Mouse (Mus musculus): ENCODE results near the gene Usp38. TPM values are rescaled to one million over a fixed set of nuclear protein-coding genes. Genes with fewer than 3 reads are reported as not detected.
"Not testable (repeated sequence)": the region's sequence is repeated elsewhere in the genome, so short reads cannot be mapped to it uniquely, and the experiment has no call there.

Usp38 gene
- 10 to 100 TPM; 25.3 to 25.4 TPM for total RNA-seq (2021)

DNA sequence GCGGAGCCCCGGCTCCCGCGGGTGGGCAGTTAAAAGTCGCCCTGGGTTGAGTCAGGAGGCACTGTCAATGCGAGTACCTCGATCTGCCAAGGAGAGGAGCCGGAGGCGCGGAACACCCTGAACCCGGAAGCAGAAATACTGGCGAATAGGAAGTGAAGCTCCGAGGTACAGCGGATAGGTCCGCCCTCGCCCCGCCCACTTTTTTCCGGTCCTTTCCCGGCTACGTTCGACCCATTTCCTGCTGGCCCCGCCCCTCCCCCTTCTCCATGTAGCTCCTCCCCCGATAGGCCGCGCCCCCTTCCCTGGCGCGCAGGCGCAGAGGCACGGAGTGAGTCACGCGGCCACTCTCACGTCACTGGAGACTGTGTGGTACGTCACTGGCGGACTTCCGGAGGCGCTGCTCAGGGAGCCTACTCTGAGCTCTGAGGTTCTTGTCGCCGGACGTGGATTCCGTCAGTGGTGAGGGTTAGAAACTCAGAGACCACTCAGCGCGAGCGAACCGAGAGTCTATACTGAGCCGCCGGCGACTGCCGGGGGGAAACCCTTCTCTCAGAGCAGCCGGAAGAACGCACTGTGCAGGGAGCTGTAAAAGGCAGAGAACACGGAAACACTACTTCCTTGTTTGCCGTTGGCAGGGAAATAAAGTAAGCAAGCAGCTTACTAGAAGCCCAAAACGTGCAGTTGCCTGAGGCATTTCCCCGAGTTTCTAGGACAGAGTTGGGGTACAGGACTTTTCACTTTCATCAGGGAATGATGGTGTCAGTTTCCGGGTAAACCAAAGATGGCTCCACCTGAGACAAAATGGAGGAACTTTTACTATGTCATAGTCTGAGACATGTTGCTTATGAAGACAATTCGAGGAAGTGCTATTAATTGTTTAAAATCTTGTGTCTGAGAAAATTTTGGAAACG, at the start of gene Usp38:
Gene Usp38, minus strand, starts transcription at position 140 of the 911 bp plus-strand sequence.
- peak; percentile 98 to 99 for DNase-seq

DNA sequence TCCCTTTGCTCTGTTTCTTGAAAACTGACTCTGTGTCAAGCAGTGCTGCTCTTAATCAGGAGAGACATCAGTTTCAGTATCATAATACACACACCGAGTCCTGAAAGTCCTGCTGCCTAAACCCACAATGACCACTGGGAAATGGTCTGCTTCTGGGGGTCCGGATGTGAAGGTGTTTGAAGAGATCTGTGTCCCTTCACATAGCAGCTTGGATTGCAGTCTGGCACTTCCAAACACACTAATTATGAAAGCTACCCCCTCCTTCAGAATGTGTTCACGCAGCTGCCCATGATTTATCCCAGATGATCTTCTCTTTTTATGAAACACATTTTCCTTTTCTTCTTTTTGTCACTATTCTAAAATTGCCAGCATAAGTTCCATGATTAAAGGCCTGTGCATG, 47.8 kb upstream of the Usp38 start:
- peak in 1 of 2 experiments; percentile 18 for DNase-seq

DNA sequence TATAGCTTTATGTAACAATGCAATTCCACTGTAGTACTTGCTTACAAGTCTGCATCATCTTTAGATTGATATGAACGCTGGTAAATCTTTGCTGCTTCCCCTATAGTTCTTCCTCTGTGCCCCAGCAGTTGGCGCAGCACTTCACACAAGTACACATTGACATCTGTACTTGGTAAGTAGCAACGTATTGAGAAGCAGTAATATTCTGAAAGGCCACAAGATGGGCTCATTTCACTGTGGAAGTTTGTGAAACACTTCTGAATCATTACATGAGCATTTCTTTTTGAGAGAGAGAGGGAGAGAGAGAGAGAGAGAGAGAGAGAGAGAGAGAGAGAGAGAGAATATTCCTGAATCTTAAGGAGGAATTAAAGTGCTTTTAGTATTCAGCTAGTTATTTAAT, 47.2 kb upstream of the Usp38 start:
- no peak for DNase-seq

- DNase-seq, result no peak
Observed at GRCm38 (mm10) chr8:81044201-81044600, 29.5 kb upstream of the Usp38 start.

GRCm38 (mm10) chr8:81027991-81028390, 13.3 kb upstream of the Usp38 start:
- DNase-seq, result peak in 1 of 2 experiments; percentile 15

GRCm38 (mm10) chr8:81017548-81017947, 2.8 kb upstream of the Usp38 start:
- DNase-seq, result not testable (repeated sequence)

- DNase-seq, result peak in 1 of 2 experiments; percentile 20
Observed at GRCm38 (mm10) chr8:81013811-81014530, 757 bp downstream of the Usp38 start.

- no peak for DNase-seq
Observed at GRCm38 (mm10) chr8:81012699-81013098, 2.0 kb downstream of the Usp38 start.

GRCm38 (mm10) chr8:81012031-81012560, 2.6 kb downstream of the Usp38 start:
- DNase-seq, result no peak

- DNase-seq, result no peak
Observed at GRCm38 (mm10) chr8:81010386-81010785, 4.3 kb downstream of the Usp38 start.

GRCm38 (mm10) chr8:81005114-81005513, 9.6 kb downstream of the Usp38 start:
- DNase-seq, result no peak

- DNase-seq, result no peak
Observed at GRCm38 (mm10) chr8:80996632-80997031, 18.1 kb downstream of the Usp38 start.

DNA sequence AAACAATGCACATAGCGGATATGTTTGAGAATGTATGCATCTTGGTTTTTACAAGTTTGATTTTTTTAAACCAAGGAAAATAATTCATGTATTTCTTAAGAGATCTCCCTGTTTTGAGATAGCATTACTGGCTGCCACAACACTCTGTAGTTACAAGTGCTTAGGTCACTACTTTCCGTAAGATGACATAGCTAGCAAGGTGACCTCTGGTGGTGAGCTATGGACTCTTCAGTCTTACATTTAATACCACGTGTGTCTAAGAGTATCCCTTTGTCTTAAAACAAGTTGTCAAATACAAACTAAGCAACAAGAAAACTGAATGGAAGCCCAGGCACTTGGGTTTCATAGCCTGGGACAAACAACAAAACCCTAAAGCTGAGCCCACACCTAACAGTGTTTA, 22.8 kb downstream of the Usp38 start:
- DNase-seq, result no peak

DNA sequence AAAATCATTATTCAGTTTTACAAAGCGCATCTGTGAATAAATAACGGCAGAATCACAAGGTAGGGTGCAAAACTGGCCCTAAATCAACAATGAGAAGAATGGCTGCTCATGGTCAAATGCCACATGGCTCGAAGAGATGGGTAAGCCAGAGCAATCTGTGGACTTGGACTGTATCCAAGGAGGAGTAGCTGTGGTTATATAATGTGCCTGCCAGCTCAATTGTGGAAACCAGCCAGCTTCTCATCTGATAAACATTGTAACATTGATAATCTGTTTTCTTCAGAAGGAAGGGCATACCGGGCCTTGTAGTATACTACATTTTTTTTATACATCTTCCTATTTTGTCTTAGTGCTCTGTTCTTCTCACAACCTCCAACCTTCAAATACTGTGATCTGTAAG, 31.9 kb downstream of the Usp38 start:
- DNase-seq, result peak; percentile 12 to 25

DNA sequence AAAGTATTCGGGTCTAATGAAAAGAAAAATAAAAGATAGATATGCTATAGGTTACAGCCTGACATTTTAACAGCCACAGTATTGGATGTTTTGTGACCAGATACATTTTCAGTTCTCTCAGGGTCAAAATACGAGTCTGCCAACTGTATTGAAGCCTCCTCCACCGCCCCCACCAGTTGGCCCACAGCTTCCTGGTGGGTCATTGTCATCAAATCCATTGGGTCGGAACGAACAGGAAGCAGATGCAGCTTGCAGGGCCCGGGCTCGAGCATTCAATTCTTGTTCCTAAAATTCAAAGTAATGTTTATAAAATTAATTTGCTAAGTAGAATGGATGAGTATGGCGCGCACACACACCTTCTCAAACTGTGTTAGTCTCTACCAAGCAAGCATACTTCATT, 33.0 kb downstream of the Usp38 start:
- no peak for DNase-seq

- no peak for DNase-seq
Observed at GRCm38 (mm10) chr8:80980063-80980462, 34.7 kb downstream of the Usp38 start.

DNA sequence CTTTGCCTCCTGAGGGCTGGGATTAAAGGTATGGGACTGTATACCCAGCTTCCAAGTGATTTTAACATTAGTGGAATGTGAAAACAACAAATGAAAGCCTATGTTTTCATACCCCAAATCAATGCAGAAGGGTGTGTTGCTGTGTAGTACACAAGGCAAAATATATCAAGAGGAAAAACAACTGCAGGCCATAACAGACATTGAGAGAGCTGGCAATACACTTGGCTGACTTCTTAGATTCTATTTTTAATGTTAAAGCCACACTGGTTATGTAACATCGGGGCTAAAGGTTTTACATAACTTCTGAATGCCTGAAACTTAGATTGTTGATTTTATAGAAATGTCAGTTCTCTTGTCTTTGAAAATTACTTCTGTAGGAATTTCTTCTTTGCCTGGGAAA, 37.5 kb downstream of the Usp38 start:
- DNase-seq, result no peak

DNA sequence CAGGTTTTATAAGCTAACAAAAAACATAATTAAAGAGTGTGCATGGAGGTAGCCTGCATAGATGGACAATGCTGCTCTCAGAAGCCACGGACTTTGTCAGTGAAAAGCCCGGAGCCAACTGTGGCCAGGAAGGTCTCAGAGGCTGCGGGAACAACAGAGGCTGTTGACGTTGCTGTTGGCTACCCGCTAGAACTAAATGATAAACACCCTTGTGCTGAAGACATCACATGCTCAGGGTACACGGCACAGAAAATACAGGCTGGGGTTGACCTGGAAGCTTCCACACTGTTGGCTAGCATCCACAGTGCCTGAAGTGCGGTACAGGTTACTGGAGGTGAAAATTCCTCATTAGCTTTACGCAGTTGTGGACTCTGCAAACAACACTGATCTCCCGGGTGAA, 43.6 kb downstream of the Usp38 start:
- no peak for DNase-seq

DNA sequence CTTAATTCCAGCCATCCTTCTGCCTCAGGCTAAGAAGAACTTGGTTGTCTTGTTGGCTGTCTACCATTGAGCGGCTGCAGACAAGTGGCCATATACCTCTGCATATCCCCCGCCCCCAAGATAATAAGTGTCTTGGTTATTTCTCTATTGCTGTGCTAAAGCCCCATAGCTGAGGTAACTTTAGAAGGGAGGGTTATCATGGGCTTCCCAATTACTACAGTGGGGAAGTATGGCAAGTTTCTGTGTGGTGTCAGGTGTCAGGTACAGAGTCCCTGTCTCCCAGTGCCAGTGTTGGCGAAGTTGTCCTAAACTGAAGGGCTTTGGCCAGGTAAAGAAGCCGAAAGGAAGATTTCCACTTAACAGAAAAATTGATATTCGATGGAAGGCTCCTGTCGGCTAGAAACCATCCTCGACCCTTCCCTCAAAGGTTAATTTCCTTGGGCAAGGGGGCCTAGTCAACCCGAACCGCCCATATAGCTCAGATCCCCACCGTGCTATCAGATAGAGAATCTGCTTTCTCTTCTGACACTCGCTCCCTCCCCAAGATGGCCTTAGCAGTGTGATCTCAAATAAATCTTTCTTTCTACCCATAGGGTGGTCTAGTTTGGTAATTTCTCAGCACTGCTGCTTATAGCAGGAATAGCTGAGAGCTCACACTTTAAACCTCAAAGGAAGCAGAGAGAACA, 44.6 kb downstream of the Usp38 start:
- no peak for DNase-seq

GRCm38 (mm10) chr8:80969423-80969822, 45.3 kb downstream of the Usp38 start:
- no peak for DNase-seq

GRCm38 (mm10) chr8:80963095-80963494, 51.6 kb downstream of the Usp38 start:
- no peak for DNase-seq

DNA sequence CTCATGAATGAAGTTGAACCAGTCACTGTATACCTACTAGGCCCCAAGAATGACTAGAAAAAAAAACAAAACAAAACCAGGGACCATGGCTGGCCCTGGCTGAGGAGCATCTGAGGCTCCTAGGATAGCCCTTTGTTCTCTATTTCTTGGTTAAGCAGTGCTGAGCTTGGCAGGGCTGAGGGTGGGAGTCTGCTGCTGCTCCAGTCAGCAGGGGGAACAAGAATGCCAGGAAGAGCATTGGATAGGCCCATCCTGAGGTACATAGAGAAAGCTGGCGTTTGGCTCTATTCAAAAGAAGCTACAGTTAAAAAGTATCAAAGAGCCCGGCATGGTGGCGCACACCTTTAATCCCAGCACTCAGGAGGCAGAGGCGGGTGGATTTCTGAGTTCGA, 52.1 kb downstream of the Usp38 start:
- no peak for DNase-seq

Data from layer of hippocampus, postnatal 36 days (tissue).